Mouse (Mus musculus): Measurements from ENCODE around the gene Smyd1.

DNA sequence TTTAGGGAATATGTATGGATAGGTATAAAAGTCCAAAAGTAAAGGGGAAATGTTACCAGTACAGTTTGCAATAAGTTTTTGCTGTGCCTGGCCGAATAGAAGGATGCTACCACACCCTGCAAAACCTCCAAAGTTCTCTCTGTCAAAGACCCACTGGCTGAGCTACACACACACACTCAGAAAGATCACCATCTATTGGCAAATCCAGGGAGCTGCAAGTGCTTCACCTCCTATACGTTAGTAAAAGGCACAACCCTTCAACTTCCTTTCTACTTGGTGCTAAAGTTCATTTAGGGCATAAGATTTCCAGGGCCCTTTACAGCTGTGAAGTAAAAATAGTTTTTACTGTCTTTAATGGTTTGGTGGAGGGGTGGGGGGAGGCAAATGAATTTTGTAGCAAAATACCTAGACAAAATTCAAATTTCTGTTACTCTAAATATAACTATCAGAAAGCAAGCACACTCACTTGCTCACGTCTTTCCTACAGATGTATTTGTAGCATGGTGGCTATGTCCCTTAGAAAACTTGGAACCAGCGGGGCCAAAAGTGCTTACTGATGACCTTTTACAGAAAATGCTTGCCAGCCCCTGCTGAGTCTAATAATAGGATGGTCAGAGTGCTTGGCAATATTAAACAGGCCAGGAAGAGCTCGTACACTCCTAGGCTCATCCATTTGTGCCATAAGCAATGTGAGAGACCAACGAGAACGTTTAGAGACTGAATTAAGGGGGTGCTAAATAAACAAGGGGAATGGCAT lies 52.9 kb downstream of the Smyd1 start:
- TF ChIP-seq CTCF (IDR thresholded peaks at IDR 0.05; ENCODE audit: control insufficient read depth, insufficient read depth, insufficient replicate concordance, low read depth, low read length) (no peak), POLR2A (IDR thresholded peaks at IDR 0.05; ENCODE audit: control insufficient read depth, low read depth, low read length) (no peak)
